Mouse (Mus musculus) cerebellum, postnatal 4 days (tissue): ENCODE measurements around the gene Npat.
A peak's percentile ranks its signal among the peaks of the same experiment; 100 is the strongest.

Source experiments
- DNase-seq, 2 experiments: peaks; one replicate each; pipeline ENCODE4 v3.0.0; 2022; ENCODE audit warnings: low spot score in 2 of 2, mixed read lengths in 1 of 2

The Npat gene

GRCm38 (mm10) chr9:53609968-53610781 lies 73.3 kb downstream of the Npat start, which contains the start of gene Acat1:
Gene Acat1, minus strand, starts transcription at chr9:53610382.
- peak; percentile 94 to 98 for DNase-seq

DNA sequence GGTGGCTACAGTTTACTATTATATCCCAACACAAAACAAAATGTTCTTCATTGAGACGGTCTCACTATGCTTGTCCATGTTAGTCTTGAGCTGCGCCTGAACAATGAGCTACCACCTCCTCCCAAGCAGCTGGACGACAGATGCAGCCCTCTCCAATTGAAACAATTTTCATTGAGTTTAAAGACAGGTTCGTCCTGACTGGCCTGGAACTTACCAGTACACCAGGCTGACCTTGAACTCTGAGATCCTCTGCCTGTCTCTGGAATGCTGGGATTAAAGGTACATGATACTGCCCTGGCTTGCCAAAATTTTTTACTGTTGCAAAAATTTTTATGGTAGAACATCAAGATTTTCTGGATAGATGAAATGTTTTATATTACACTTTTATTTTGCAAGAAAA lies 77.4 kb downstream of the Npat start:
- no peak for DNase-seq

- no peak for DNase-seq
These were observed 78.4 kb downstream of the Npat start for GRCm38 (mm10) chr9:53615246-53615645.
